Mouse (Mus musculus) myocyte (in vitro differentiated cells): Measurements from ENCODE around the gene Sphk1.

Source experiments
- E2F4 ChIP-seq: IDR thresholded peaks from one replicate; pipeline ENCODE4 v1.6.1; 2011; ENCODE audit warnings: mild to moderate bottlenecking, control low read depth, moderate library complexity; ENCODE audit not compliant: insufficient read depth
- MYOG ChIP-seq, 3 experiments: IDR thresholded peaks; one replicate each; pipeline ENCODE4 v1.6.1; 2011; ENCODE audit warnings: control low read depth in 2 of 3, low read depth in 2 of 3, mild to moderate bottlenecking in 2 of 3; ENCODE audit not compliant: insufficient read length in 2 of 3, control insufficient read depth in 1 of 3, insufficient read depth in 1 of 3
- POLR2A ChIP-seq: IDR thresholded peaks from one replicate; pipeline ENCODE4 v1.6.1; 2011; ENCODE audit warnings: low read depth, mild to moderate bottlenecking, control low read depth, moderate library complexity; ENCODE audit not compliant: insufficient read length
- USF1 ChIP-seq: IDR thresholded peaks from one replicate; pipeline ENCODE4 v1.6.1; 2011; ENCODE audit warnings: low read depth, mild to moderate bottlenecking, control low read depth, moderate library complexity

- TF ChIP-seq MYOG (IDR thresholded peaks at IDR 0.05; ENCODE audit: control insufficient read depth in 1 of 3, insufficient read depth in 1 of 3, insufficient read length in 2 of 3, low read depth in 2 of 3) (no peak), POLR2A (no peak), E2F4 (no peak), USF1 (no peak)
These were observed 40.9 kb upstream of the Sphk1 start for GRCm38 (mm10) chr11:116489771-116490231.
